ENCODE assay signal across 19 mouse cellular contexts in the genomic region with DNA sequence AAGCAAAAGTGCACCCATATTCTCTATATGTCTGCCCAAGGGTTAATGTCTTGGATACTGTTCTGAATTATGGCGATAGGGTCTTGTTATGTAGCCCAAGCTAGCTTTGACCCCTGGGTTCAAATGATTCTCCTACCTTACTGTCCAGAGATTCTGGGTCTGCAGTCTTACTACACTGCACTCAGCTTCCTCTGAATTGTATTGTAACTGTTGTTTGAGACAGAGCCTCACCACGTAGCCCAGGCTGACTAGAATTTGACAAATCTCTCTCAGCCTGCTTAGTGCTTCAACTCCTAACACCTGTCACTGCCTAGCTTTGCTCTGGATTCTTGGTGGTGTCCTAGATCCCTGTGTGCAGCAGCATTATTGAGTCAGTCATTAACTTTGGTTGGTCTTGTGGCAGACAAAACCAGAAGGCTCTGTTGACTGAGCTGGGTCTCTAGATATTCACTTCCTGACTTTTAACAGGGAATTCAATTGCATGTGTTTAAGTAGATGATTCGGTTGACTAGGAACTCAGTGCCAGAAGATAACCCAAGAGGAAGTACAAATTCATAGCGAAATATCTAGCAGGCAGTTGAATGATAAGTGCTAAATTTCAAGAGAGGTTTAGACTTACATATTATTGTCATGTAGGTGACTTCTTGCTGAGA. TPM values are rescaled to one million over a fixed set of nuclear protein-coding genes. Genes with fewer than 3 reads are reported as not detected.
A peak's percentile ranks its signal among the peaks of the same experiment; 100 is the strongest.
DNase-seq lines count a peak whose midpoint lies in the region; ATAC-seq and TF ChIP-seq lines count a peak whose summit lies in the region.
"Had no signal": no experiment of that assay in that cellular context is flagged by ENCODE, and none has a peak within 500 bp of the region (broad histone marks: within the 10 kb centered on the region; RNA-seq: fewer than 3 reads in every experiment).

No protein-coding gene starts in this region.

- TF ChIP-seq CTCF in intestine, postnatal 0 days (IDR thresholded peaks at IDR 0.05; ENCODE audit: low read depth), result no peak
- no peak for TF ChIP-seq CTCF in cerebellum, adult 2 months (IDR thresholded peaks at IDR 0.05; ENCODE audit: borderline replicate concordance, insufficient read depth, low read depth, low read length)

- DNase-seq in A20 (ENCODE audit: low read depth, low spot score), result peak; percentile 73
- DNase-seq in cerebellum, adult 2 months, result no peak
- no peak for DNase-seq in heart, postnatal 4 days
- DNase-seq: cerebellum, postnatal 14 days; layer of hippocampus, postnatal 36 days; lung, postnatal 10 days; right cerebral cortex, postnatal 4 days; thymus, adult 2 months had no signal

- no peak for TF ChIP-seq POLR2A in cerebellum, adult 2 months (IDR thresholded peaks at IDR 0.05; ENCODE audit: borderline replicate concordance, insufficient read depth, low read length)

- WGBS in intestine, embryonic 16.5 days, result 74% methylated on average over 4 of the region's 4 CpGs
- 63% methylated on average over 4 of the region's 4 CpGs for WGBS in intestine, postnatal 0 days
- WGBS in cerebellum, adult 2 months, result 59% methylated on average over 4 of the region's 4 CpGs

- H3K9me3 ChIP-seq in intestine, embryonic 16.5 days (ENCODE audit: control insufficient read depth, low read length), result no peaks in the 10 kb centered on the region
- H3K9me3 ChIP-seq in intestine, postnatal 0 days (ENCODE audit: control insufficient read depth), result no peaks in the 10 kb centered on the region
- H3K9me3 ChIP-seq: embryonic facial prominence, embryonic 10.5 days; forebrain, embryonic 13.5 days; heart, embryonic 12.5 days; midbrain, embryonic 12.5 days; neural tube, embryonic 13.5 days had no signal

- no peak overlapping the region for H3K4me3 ChIP-seq in intestine, embryonic 16.5 days (ENCODE audit: low read length)
- H3K4me3 ChIP-seq in intestine, postnatal 0 days (ENCODE audit: low read depth, low read length), result no peak overlapping the region
- H3K4me3 ChIP-seq in cerebellum, adult 2 months (replicated peaks; ENCODE audit: insufficient read depth, low read depth, low read length), result no peak overlapping the region
- H3K4me3 ChIP-seq: embryonic facial prominence, embryonic 10.5 days; forebrain, embryonic 13.5 days; heart, embryonic 12.5 days; midbrain, embryonic 12.5 days; neural tube, embryonic 13.5 days had no signal

- no peak overlapping the region for H3K4me2 ChIP-seq in intestine, embryonic 16.5 days (ENCODE audit: low read depth, low read length)
- H3K4me2 ChIP-seq in intestine, postnatal 0 days (replicated peaks; ENCODE audit: low read depth), result no peak overlapping the region
- H3K4me2 ChIP-seq: forebrain, embryonic 13.5 days; heart, embryonic 12.5 days; midbrain, embryonic 12.5 days; neural tube, embryonic 13.5 days had no signal

- no peak overlapping the region for H3K27ac ChIP-seq in intestine, embryonic 16.5 days (ENCODE audit: low read length)
- H3K27ac ChIP-seq in intestine, postnatal 0 days (ENCODE audit: low read depth, low read length), result no peak overlapping the region
- H3K27ac ChIP-seq in cerebellum, adult 2 months (ENCODE audit: insufficient read depth, low read length), result no peak overlapping the region
- H3K27ac ChIP-seq: embryonic facial prominence, embryonic 10.5 days; forebrain, embryonic 13.5 days; hindbrain, postnatal 0 days; liver, embryonic 14.5 days; midbrain, embryonic 12.5 days; neural tube, embryonic 13.5 days had no signal

- no peak overlapping the region for H3K9ac ChIP-seq in intestine, embryonic 16.5 days (ENCODE audit: low read depth, low read length)
- H3K9ac ChIP-seq in intestine, postnatal 0 days (ENCODE audit: low read depth, low read length), result no peak overlapping the region
- H3K9ac ChIP-seq: forebrain, embryonic 13.5 days; heart, embryonic 12.5 days; liver, embryonic 14.5 days; midbrain, embryonic 12.5 days; neural tube, embryonic 13.5 days had no signal

- no peaks in the 10 kb centered on the region for H3K27me3 ChIP-seq in intestine, embryonic 16.5 days (replicated peaks; ENCODE audit: control insufficient read depth, insufficient read depth, low read length)
- H3K27me3 ChIP-seq in intestine, postnatal 0 days (replicated peaks; ENCODE audit: control insufficient read depth, insufficient read depth, low read length), result no peaks in the 10 kb centered on the region
- H3K27me3 ChIP-seq in cerebellum, adult 2 months (ENCODE audit: control insufficient read depth, insufficient read depth, low read length), result no peaks in the 10 kb centered on the region
- H3K27me3 ChIP-seq: forebrain, embryonic 13.5 days; heart, embryonic 12.5 days; midbrain, embryonic 12.5 days; neural tube, embryonic 13.5 days had no signal

- 0 out of 2 replicates have a peak, but pooled peaks have one; percentile 11 for ATAC-seq in intestine, embryonic 16.5 days
- ATAC-seq in intestine, postnatal 0 days, result no peak
- peak; percentile 60 for ATAC-seq in common myeloid progenitor, adult 5-6 weeks (replicated peaks; ENCODE audit: low read depth, poor library complexity, severe bottlenecking)
- ATAC-seq in megakaryocyte progenitor cell, adult 5-6 weeks (replicated peaks; ENCODE audit: poor library complexity), result peak; percentile 47
- ATAC-seq: forebrain, embryonic 13.5 days; hindbrain, postnatal 0 days had no signal

- no peaks in the 10 kb centered on the region for H3K36me3 ChIP-seq in intestine, embryonic 16.5 days (ENCODE audit: control insufficient read depth, insufficient read depth, low read length)
- H3K36me3 ChIP-seq in intestine, postnatal 0 days (ENCODE audit: control insufficient read depth, insufficient read depth), result no peaks in the 10 kb centered on the region
- H3K36me3 ChIP-seq: embryonic facial prominence, embryonic 10.5 days; heart, embryonic 12.5 days; midbrain, embryonic 12.5 days; neural tube, embryonic 13.5 days had no signal

- no peaks in the 10 kb centered on the region for H3K4me1 ChIP-seq in intestine, embryonic 16.5 days (ENCODE audit: control insufficient read depth, insufficient read depth, low read length)
- H3K4me1 ChIP-seq in intestine, postnatal 0 days (replicated peaks; ENCODE audit: control insufficient read depth, insufficient read depth, low read length), result no peaks in the 10 kb centered on the region
- peaks cover 9% of the 10 kb centered on the region for H3K4me1 ChIP-seq in cerebellum, adult 2 months (ENCODE audit: control insufficient read depth, insufficient read depth, low read length)
- H3K4me1 ChIP-seq: embryonic facial prominence, embryonic 10.5 days; midbrain, embryonic 12.5 days had no signal

RNA-seq across cellular contexts. Expression of a gene that starts 17.3 kb away (rescaled TPM):
- polyA plus RNA-seq in intestine, embryonic 16.5 days (2015; fragmentation: Nextera tagmentation; extraction: Ambion mirVana), result 14.7 and 21.2 TPM in 2 replicates
- 46.5 and 52.2 TPM in 2 replicates for polyA plus RNA-seq in intestine, postnatal 0 days (2015; fragmentation: Nextera tagmentation; extraction: Ambion mirVana)
- total RNA-seq in common myeloid progenitor, adult 5-6 weeks (2017), result 226 and 240 TPM in 2 replicates
- 256 and 262 TPM in 2 replicates for total RNA-seq in megakaryocyte progenitor cell, adult 5-6 weeks (2015)
- 224 and 237 TPM in 2 replicates for total RNA-seq in megakaryocyte progenitor cell, adult 5-6 weeks (2017)
- polyA plus RNA-seq in cerebellum, adult 2 months (2012; rRNA removed), result 76.6 and 77.8 TPM in 2 replicates
- total RNA-seq in heart, postnatal 4 days (2021), result 10 to 100 TPM; 39.1 to 45.1 TPM
